Mouse (Mus musculus): ENCODE results near the gene Wipf2. TPM values are rescaled to one million over a fixed set of nuclear protein-coding genes. Genes with fewer than 3 reads are reported as not detected.
"Not testable (repeated sequence)": the region's sequence is repeated elsewhere in the genome, so short reads cannot be mapped to it uniquely, and the experiment has no call there.

Wipf2 gene
- polyA plus RNA-seq (2012; rRNA removed) = 6.2 and 7.8 TPM in 2 replicates

DNA sequence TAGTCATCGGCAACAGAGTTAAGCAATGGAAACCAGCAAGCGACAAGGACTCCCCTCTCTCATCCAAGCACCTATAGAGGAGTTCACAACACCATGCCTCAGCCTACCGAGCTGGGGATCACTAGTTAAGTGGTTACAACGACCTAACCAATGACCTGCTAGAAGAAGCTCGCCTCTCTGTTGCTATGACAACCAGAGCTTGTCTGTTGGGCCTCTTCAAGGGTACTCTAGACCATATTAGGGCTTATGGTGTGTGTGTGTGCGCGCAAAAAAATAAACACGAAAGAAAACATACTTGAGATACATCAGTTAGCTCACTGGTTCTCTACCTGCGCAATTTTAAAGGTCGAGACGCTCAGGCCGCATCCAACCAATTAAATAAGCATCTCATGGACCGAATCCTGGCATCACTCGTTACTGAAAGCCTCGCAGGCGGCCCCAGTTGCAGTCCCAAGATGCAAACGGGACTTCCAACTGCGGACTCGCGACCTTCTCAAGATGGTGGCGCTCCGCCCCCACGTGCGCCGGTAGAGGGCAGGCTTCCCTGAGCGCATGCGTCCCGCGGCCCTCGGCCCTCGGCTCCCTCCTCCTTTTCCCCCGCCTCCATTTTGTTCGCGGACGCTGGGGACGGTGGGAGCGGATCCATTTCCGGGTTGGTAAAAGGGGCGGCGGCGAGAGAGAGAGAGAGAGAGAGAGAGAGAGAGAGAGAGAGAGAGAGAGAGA, at the start of gene Wipf2:
Gene Wipf2, plus strand, starts transcription at position 611 of the 723 bp plus-strand sequence.
- DNase-seq (ENCODE audit: low read depth) = no peak

DNA sequence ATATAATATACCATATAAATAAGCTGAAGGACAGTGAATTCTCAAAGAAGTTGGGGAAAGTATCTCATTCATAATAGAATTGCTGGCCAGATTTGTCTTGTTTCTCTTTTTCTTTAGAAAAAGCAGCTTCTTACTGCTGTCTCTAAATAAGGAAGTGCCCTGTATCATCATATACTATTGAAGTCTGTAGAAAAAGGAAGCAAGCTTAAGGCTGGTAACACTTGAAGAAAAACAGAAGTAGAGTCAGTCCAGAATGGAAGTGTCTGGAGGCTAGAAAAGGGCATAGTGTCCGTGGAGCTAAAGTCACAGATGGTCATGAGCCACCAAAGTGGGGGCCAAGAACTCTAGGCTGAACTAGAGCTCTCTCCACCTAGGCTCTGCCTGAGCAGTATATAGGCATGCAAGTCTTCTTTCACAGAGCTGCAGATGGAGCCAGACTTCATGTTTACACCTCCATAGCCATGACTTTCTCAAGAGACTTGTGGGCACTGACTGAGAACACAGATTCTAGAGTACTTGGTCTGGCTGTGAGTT, 46.7 kb upstream of the Wipf2 start:
- DNase-seq (ENCODE audit: low read depth) = no peak

DNA sequence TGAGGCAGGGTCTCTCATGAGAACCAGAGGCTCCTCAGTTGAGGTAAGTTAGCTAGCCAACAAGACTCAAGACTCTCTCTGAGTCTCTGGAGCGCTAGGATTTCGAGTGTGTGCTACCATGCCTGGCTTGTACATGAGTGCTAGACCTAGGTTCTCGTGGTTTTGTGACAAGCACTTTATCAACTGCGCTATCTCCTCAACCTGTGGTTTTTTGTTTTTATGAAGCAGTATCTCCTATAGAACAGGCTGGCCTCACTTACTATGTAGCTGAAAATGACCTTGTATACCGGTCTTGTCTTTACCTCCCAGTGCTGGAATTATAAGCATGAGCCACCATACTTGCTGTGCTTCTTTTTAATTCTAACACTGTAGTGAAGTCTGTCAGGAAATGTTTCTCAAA, 42.5 kb upstream of the Wipf2 start:
- no peak for DNase-seq (ENCODE audit: low read depth)

DNA sequence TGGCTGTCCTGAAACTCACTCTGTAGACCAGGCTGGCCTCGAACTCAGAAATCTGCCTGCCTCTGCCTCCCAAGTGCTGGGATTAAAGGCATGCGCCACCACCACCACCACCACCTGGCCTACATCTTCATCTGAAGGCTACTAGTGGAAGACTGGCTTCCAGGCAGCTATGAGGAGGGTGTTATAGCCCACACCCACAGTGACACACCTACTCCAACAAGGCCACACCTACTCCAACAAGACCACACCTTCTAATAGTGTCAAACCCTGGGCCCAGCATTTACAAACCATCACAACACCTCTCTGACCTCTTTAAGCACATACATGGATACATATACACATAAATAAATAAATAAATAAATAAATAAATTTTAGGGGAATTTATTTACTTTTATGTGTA, 37.4 kb upstream of the Wipf2 start:
- not testable (repeated sequence) for DNase-seq (ENCODE audit: low read depth)

DNA sequence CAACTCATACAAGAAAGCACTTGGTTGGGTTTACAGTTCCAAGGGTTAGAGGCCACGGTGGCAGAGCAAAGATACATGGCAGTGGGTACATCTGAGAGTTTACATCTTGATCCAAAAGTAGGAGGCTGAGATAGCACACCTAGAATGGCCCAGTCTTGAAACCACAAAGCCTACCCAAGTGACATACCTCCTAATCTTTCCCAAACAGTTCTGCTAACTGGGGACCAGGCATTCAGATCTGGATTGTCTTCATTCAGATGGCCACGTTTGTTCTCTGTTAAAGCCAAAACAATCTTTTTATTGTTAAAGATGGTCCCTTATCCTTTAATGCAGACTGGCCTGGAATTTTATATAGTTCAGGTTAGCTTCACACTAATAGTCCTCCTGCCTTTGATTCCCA, 35.6 kb upstream of the Wipf2 start:
- no peak for DNase-seq (ENCODE audit: low read depth)

DNA sequence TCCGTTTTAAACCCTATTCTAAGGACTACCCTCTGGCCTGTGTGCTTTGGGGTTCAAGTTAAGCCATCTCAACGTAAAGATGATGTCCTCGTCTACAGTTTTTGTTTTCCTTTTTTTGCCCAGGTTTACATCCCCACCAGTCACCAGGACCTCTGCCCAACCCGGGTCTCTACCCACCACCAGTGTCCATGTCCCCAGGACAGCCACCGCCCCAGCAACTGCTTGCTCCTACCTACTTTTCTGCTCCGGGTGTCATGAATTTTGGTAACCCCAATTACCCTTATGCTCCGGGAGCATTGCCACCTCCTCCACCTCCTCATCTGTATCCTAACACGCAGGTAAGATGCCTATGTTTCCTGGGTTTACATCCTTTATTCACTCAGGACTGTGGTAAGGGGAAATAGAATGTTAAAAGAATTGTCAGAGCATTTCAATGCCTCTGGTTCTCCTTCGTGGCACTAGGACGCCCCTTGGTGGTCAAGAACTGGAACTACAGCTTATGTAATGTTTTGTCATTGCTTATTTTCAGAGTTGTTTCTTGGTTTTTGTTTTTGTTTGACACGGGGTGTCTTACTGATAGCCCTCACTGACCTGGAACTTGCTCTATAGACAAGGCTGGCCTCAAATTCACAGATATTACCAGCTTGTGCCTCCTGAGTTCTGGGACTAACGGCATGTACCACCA, 34.2 kb upstream of the Wipf2 start:
- no peak for DNase-seq (ENCODE audit: low read depth)

DNA sequence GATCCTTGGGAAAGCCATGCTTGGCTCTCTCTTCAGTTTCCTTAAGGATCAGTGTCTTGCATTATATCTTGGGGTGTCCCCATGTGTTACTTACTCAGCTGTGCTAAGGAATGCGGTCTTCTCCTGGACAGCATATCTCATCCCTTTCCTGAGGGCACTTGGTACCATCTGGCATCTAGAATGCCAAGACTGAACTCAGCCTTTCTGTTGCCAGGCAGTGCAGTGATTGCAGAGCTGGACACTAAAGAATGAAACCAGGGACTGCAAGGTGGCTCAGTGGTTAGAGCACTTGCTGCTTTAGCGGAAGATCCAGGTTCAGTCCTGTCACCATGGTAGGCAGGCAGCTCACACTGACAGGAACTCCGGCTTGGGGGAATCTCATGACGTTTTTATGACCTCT, 33.6 kb upstream of the Wipf2 start:
- no peak for DNase-seq (ENCODE audit: low read depth)

DNA sequence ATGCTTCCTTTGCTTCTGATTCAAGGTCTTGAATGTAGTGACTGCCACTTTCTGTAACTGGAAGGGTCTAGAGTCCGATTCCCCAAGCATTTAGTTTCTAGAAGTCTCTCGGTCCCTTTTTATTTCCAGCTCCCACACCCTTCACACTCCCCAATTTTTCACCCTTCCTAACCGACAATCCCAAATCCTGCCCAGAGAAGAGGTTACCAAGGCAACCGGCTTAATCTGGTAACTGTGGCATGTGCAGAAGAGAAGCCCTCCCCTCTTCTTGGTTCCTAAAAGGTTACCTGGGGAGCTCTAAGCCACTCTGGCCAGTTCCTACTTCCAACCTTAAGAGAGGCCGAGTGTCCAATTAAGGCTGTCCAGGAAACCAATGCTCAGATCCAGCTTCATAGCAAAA, 28.1 kb upstream of the Wipf2 start:
- DNase-seq (ENCODE audit: low read depth) = no peak

DNA sequence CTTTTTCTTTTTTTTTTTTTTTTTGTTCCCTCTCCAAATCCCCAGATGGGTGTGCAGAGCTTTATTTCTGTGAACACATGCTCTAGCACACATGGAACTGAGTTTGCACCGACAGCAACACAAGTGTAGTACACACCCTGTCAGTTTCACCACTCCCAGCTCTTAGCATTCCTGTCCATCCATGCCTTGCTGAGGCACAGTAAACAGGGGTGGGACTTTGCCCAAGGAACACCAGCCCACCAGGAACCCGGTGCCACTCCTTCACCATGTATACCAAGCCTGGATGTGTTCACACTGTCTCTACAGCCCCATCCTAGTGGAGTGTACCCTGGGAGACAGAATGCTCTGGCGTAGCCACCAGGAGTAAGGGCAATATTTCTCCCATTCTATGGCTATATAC, 27.7 kb upstream of the Wipf2 start:
- DNase-seq (ENCODE audit: low read depth) = no peak

DNA sequence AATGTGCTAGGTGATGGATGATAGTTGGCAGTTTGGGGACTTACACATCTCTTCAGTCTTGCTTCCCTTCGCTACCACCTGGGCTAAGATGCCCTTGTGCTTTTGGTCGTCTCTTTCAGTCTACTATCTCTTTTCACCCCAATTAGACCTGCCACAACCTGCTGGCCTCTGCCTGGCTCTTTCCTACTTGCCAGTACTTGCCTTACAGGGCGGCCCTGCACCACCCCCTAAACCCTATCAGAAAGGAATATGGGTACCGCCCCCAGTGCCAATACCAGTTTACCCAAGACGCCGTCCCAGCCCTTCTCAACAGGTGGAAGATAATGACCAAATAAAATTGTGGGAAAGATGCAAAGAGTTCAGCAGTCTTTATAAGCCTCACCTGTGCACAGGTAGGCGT, 27.3 kb upstream of the Wipf2 start:
- DNase-seq (ENCODE audit: low read depth) = no peak

DNA sequence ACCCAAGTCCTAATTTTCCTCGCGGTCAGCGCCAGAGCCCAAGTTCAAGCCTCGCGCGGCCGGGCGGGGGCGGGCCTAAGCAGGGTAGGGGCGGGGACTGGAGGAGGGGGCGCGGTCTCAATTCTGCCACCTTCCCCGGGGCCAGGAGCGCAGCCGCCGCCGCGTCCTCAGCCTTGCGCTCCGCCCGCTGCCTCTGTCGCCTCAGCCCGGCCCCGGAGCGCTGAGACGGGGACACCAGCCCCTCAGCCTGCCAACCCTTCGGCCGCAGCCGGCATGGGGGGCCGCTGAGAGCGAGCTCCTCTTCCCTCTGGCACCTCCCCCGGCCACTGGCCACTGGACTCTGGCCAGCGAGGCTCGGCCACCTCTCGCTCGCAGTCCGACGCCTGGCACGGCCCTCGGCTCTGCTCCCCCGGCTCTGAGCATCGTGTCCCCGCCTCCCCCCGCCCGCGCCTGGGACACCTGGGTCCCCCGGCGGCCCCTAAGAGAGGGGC, 26.7 kb upstream of the Wipf2 start, which contains the start of gene Rapgefl1:
Gene Rapgefl1, plus strand, starts transcription at position 135 of the 491 bp plus-strand sequence.
- DNase-seq (ENCODE audit: low read depth) = no peak

DNA sequence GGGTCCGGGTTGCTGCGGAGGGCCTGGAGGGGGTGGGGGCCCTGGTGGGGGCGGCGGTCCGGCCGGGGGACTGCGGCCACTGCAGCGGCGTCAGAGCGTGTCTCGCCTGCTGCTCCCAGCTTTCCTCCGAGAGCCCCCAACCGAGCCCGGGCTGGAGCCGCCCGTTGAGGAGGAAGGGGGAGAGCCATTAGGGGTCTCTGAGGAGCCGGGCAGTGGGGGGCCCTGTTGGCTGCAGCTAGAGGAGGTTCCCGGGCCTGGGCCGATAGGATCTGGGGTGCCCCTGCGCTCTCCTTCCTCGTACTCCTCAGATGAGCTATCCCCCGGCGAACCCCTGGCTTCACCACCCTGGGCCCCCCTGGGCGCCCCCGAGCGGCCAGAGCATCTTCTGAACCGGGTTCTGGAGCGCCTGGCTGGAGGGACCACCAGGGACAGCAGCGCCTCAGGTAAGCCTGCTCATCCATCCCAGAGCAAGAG, 26.2 kb upstream of the Wipf2 start:
- no peak for DNase-seq (ENCODE audit: low read depth)

DNA sequence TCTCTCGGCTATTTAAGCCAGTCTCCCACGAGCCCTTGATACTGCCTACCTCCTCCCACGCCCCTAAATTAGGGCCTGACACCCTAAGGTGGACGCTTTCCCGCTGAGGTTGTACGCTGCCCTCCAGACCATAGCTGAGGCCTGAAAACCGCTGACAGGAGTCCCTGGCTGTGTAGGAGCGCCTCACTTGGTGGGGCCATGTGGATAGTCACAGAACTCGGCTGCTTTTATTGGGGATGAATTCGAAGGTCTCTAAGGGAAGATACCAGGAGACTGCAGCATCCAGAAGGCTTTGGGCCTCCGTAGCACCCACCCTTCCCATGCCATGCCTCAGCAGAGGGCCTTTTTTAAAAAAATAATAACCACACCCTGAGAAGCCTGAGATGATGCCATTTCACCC, 25.5 kb upstream of the Wipf2 start:
- no peak for DNase-seq (ENCODE audit: low read depth)

DNA sequence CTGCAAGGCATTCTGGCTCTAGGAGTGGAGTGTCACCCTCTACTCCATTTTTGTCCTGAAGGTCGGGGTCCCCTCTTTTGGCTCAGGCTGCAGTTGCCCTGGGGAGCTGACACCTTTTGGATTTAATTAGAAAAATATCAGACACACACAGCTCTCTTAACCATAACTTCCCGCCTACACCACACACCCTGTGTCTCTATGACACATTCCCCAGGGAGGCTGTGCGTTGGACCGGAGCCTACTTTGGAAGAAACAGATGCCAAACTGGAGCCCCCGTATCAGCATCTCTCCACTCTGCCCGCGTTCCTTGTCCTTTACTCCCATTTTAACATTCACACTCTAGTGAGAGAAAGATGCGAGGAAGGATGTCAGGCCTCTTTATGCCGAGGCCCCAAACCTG, 24.9 kb upstream of the Wipf2 start:
- DNase-seq (ENCODE audit: low read depth) = no peak

DNA sequence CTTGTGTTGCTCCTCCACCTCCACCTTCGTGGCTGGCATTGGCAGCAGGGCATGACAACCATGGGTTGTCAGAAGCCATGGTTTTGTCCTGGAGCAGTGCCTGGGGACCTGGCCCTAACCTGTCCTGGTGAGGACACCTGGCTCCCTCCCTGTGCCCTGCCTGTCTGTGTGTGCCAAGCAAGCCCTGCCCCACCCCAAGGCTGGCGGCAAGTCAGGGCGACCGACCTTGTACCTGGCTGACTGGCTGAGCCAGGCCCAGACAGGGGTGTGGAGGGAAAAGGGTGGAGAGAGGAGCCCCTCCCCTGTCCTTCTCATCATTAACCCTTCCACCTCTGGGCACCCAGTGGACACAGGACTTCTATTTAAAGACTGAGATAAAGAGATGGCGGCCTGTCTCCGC, 24.0 kb upstream of the Wipf2 start:
- peak; percentile 79 for DNase-seq (ENCODE audit: low read depth)

DNA sequence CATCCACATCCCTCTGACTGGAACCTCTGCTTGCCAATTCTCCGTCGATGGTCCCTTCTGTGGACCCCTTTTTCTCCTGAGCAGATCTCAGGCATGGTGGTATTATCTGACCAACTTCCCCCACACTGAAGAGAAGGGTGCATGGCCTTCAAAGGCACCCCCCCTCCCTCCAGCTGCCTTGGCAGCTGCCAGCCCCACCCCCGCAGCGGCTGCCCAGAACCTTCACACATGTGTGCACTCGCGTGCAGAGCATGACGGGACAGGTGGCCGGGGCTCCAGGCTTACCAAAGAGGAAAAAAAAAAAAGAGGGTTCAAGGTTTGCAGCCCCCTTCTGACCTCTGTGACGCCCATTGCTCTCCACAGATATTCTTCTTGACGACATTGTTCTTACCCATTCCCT, 23.5 kb upstream of the Wipf2 start:
- no peak for DNase-seq (ENCODE audit: low read depth)

DNA sequence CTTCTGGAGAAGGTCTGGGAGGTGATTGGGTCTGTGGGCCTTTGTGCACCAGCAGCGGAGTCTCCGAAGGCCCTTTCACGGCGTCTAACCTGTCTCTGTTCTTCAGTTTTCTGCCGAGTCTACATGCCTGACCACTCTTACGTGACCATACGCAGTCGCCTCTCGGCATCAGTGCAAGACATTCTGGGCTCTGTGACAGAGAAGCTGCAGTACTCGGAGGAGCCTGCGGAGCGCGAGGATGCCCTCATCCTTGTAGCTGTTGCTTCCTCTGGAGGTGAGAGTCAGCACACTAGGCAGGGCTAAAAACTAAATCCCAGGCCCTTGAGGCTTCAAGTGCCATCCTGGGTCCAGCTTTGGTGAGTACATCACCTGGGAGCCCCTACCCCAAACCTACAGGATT, 17.4 kb upstream of the Wipf2 start:
- no peak for DNase-seq (ENCODE audit: low read depth)

DNA sequence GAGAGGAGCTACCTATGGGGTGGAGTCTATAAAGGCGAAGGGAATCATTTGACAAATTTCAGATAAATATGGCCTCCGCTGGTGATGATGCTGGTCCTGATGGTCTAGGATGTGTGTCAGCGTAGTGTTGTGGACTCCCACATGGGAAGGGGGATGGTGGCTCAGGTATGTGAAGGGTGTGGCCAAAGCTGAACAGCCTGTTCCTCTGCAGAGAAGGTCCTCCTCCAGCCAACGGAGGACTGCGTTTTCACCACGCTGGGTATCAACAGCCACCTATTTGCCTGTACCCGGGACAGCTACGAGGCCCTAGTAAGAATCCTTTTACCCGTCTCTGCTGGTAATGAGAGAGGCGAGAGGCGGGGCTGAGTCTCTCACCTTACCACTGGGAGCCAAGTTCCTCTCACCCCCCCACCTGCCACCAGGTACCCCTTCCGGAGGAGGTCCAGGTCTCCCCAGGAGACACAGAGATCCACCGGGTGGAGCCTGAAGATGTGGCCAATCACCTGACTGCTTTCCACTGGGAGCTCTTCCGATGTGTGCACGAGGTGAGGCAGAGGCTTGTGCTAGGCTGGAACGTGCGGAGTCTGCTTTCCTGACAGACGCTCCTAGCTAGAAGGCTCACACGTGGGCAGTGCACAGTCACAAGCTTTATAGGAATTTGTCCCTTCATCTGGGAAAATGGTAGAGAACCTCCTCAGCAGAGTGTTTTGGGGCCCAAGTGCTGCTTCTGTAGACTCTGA, 16.4 kb upstream of the Wipf2 start:
- no peak for DNase-seq (ENCODE audit: low read depth)

DNA sequence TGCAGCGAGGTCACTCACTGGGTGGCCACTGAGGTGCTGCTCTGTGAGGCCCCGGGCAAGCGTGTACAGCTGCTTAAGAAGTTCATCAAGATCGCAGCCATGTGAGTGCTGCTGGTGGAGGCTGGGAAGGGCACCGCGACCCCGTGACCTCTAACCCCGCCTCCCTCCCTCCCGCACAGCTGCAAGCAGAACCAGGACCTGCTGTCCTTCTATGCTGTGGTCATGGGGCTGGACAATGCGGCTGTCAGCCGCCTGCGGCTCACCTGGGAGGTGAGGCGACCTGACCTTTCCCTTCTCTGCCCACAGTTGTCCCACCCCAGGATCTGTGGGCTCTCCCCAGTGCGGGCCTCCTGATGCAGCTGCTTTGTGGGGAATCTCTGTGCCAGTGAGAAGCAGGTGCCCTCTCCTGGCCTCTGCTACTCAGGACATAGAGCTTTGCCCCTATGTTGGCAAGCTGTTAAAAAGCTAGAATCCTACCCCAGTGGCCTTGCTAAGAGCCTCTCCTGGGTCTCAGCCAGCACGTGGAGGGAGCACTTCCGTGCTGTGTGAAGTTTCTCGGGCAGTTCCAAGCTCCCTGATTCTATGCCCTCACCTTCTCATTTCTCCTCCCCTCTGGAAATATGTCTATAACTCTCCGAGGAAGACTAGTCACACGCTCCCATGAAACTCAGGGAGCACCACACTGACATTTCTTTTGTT, 14.1 kb upstream of the Wipf2 start:
- DNase-seq (ENCODE audit: low read depth) = no peak

DNA sequence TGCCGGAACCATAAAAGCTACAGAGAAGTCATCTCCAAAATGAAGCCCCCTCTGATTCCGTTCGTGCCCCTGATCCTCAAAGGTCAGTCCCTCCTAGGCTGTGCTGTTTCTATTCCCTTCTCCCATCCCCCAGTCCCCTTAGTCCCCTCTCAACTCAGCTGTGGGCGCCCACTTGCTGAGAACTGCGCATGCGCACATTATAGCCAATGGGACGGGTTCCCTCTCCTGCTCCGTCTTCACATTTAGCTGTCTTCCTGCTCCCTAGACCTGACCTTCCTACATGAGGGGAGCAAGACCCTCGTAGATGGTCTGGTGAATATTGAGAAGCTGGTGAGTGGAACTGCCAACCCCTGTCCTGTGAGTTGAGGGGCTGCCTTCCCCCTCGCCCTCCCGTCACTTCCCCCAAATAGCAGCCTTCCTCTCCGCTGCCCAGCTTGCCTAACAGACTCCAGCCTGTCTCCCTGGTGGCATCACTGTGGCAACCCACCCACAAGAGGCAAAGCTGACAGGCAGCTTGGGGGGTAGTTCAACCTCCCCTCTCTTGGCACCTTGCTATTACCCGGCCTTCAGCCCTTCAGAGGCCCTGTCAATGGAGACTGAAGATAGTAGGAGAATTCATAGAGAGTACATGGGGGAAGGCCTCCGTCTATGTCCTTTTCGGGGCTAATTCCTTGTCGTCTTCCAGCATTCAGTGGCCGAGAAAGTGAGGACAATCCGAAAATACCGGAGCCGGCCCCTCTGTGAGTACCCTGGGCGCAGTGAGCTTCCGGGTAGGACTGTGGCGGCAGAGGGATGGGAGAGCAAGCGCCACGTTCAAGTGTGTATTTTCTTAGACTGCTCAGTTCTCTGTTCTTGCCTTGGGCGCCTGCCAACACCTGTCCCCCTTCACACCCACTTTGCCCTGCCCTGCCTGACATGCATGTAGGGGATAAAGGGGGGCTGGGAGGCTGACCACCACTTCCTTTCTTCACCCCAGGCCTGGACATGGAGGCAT, 13.0 kb upstream of the Wipf2 start:
- DNase-seq (ENCODE audit: low read depth) = no peak

Data from gonadal fat pad, adult 2 months (tissue).